Mouse (Mus musculus): ENCODE data around the gene Sdk2.

The Sdk2 gene

DNA sequence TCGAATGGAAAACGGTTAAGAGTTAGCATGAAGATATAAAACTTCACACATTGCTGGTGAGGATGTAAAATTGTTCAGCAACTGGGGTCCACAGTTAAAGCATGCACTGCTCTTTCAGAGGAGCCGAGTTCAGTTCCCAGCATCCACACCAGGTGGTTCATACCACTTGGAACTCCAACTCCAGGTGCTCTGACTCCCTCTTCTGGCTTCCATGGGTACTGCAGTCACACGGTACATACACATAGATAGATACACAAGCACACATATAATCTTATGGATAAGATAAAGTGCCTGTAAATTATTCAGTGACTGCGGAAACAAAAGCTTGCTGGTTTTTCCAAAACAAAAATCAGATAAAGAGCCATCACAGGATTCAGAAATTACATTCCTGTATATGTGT lies 19.9 kb downstream of the Sdk2 start:
- DNase-seq (ENCODE audit: low spot score), result no peak

DNA sequence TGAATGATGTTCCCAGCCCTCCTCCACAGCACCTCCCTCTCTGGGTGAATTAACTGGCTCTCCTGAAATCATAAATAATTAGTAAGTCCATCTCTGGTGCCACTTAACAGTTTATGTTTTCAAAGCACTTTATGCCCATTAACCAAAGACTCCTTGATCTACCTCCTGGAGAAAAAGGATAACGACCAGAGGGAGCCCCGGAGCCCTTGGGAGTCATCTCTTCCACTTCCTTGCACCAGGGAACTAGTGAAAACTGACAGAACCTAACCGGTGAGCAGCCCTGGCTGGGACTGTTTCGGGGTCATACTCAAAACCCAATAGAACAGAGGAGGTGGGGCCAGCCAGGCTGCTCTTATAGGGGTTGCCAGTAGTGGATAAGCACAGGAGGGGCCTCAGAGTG lies 22.5 kb downstream of the Sdk2 start:
- DNase-seq (ENCODE audit: low spot score), result no peak

DNA sequence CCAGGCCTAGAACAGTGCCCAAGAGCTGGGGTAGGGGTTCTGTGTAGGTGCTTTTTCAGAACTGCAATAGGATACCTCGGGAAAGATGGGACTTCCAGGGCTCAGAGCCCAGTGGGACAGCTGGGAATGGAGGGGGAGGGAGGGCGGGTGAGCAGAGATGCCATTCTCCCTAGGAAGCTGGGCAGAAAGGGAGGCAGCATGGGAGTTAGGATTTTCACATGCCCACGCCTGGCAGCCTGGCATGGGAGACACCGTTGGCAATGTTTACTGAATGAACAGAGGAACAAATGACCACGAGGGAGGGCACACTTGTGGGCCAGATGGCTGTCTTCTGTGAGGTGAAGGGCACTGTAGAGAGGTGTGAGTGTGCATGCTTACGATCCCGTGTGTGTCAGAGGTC lies 23.3 kb downstream of the Sdk2 start:
- no peak for DNase-seq (ENCODE audit: low spot score)

GRCm38 (mm10) chr11:114040391-114041035 lies 26.3 kb downstream of the Sdk2 start:
- no peak for DNase-seq (ENCODE audit: low spot score)

DNA sequence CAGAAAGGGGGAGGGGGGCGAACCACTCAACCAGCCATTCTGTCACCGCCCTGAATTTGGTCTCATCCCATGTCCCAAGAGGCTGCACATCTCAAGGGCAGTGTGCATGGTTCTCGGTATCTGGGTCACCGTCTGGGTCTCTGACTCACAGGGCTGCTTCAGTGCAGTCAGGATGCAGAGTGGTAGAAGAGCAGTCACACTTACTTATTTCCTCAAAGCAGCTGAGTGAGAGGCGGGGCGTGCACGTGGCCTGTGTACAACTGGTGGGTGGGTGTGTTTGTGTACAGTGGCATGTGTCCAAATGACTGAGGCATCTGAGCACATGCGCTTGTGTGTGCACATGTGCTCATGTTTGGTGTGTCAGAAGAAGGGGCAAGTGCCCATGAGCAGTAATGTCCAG lies 28.8 kb downstream of the Sdk2 start:
- DNase-seq (ENCODE audit: low spot score), result peak; percentile 11

DNA sequence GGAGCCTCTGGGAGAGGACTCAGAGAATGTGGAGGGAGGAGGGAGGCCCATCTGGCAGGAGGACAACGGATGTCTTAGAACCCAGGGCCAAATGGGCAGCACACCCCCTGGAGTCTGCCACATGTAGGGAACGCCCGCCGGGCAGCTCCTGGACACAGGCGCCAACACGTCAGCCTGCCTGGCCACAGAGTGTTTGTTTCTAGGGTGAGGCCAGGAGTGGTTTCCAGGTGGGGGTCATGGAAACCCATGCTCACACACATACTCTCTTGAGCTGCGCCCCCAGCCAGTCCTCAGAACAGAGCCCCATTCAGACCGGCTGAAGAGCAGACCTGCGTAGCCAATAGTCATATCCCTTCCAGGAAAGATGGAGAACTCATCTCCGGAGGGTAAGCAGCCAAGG lies 35.4 kb downstream of the Sdk2 start:
- no peak for DNase-seq (ENCODE audit: low spot score)

DNA sequence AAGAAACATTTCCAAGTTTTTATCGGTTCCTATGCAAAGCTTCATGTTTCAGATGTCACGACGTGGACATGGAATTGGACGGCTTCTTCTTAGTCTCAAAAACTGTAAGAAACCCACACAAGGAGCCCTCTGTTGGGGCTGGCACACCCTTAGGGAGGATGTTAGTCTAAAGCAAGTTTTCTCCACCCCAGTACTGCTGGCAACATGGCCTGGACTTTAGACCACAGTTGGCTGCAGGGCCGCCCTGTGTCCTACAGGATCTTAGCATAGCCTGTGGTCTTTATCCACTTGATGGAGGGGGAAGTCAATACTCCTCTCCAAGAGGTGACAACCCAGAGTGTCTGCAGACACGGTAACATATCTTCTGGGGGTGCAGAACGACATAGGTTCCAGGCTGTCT lies 36.6 kb downstream of the Sdk2 start:
- DNase-seq (ENCODE audit: low spot score), result no peak

GRCm38 (mm10) chr11:114028512-114028911 lies 38.3 kb downstream of the Sdk2 start:
- DNase-seq (ENCODE audit: low spot score), result peak; percentile 33

DNA sequence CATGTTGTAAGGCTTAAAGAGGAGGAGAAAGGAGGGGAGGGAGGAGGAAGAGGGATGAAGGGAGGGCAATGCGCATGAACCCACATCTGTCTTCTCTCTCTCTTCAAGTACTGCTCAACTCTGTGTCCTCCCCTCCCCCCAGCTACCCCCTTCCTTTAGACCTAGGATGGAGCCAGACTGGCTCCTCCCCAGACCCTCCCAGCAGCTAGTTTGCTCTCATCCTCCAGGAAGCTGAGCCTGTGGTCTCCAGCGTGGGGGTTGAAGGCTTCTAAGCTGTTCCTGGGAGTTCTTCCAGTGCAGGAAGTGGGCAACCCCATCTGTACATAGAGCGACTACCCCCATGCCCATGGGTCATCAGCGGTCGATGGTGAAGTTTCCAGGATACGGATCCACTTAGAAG lies 38.8 kb downstream of the Sdk2 start:
- DNase-seq (ENCODE audit: low spot score), result no peak

- no peak for DNase-seq (ENCODE audit: low spot score)
Measured at GRCm38 (mm10) chr11:114025056-114025455, 41.8 kb downstream of the Sdk2 start.

DNA sequence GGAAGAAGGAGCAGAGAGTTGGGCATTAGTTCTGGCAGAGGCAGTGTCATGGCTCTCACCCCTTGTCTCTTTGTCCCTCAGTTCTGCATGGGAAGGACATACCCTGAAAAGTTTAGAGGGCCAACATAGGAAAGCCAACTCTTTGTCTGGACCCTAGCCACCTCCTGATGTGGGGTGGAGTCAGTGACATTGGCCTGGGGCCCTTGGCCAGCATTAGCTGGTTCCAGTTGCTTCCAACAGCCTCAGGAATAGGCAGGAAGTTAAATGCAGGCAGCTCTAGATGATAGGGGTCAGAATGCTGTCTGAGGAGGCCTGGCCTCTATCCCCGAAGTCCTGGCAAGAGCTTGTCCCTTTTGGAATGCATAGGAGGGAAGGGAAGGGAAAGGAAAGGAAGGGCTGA lies 42.9 kb downstream of the Sdk2 start:
- DNase-seq (ENCODE audit: low spot score), result no peak

- no peak for DNase-seq (ENCODE audit: low spot score)
Measured at GRCm38 (mm10) chr11:114022166-114022565, 44.7 kb downstream of the Sdk2 start.

GRCm38 (mm10) chr11:114019087-114019486 lies 47.8 kb downstream of the Sdk2 start:
- DNase-seq (ENCODE audit: low spot score), result no peak

GRCm38 (mm10) chr11:114016889-114017392 lies 49.9 kb downstream of the Sdk2 start:
- DNase-seq (ENCODE audit: low spot score), result no peak

DNA sequence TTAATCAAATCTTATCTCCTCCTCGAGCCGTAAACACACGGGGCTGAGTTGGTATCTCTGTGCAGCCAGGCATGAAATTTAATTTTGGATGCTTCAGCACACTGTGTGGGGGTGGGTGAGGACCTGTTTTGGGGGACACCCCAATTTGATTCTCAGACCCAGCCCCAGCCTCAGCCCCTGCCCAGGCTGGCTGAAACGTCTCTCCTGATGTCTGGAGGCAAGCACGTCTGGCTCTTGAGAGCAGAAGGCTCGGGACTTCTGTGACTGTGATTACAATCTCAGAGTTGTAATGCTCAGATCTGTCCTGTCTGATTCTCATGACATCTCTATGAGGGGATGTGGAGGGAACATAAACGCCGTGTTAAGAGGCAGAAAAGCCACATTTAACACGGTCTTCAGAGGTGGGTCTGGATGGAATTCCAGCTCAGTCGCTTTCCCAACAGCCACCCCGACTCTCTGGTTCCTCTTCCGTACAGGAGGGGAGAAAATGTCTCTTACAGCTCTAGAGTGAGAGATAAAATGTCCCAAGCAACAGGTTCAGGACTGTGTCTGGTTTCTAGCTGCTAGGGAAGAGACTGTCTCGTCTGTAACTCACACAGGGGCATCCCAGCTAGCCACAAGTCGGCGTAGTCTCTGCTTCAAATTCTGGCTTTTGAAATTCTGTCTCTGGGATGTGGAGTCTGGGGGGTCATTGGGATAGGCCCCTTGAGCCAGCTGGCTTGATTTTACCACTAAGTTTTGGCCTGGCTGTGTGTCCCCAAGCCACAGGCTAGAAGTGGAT lies 50.5 kb downstream of the Sdk2 start:
- DNase-seq (ENCODE audit: low spot score), result no peak

- DNase-seq (ENCODE audit: low spot score), result no peak
Measured at GRCm38 (mm10) chr11:114011523-114011922, 55.3 kb downstream of the Sdk2 start.

- no peak for DNase-seq (ENCODE audit: low spot score)
Measured at GRCm38 (mm10) chr11:114005879-114006278, 61.0 kb downstream of the Sdk2 start.

- DNase-seq (ENCODE audit: low spot score), result no peak
Measured at GRCm38 (mm10) chr11:114004651-114005050, 62.2 kb downstream of the Sdk2 start.

DNA sequence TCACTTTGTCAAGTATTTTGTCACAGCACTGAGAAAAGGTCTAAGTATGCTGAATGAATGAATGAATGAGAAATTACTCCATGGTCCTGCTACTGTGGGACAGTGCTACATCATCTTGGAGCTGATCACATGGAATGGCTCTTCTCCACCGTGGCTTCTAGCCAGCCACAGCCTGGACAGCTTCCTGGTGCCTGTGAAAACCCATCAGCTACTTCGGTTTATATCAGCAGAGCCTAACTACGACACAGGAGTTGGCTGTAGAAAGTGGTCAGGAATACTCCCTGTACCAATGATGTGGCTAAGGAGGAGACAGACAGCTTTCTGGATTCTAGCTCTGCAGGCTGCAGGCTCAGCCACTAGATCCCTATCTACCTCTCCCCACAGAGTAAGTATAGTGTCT lies 63.7 kb downstream of the Sdk2 start:
- peak; percentile 37 for DNase-seq (ENCODE audit: low spot score)

- no peak for DNase-seq (ENCODE audit: low spot score)
Measured at GRCm38 (mm10) chr11:114000051-114000450, 66.8 kb downstream of the Sdk2 start.

DNA sequence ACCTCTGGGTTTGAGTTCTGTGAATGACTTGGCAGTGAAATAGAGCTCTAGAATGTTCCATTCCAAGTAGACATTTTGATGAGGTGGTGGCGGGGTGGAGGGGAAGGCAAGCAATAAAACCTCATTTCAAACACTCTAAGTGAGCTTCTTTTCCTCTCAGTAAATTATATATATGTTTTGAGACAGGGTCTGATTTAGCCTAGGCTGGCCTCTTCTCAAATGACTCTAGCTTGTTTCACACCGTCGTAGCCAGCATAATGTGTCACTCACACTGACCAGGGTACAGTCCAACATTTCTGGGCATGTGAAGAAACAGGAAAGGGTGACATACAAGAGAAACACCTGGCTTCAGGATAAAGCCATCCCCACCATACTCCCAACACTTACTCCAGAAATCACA lies 68.1 kb downstream of the Sdk2 start:
- DNase-seq (ENCODE audit: low spot score), result no peak

DNA sequence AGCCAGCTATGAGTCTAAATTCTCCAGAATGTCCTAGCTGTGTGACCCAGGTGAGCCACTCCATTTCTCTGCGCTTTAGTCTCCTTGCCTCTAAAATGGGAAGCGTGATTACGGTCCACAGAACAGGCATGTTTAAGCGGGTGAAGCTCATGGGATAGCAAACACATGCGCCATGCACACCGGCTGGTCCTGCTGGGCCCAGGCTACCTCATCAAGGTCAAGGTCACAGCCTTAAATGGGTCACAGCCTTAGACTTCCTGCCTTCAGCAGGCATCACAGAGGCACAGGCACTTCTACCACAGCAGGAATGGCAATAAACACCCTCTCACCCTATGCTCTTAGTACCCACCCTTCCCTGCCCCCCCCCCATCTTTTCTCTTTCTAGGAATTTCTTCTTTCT lies 72.9 kb downstream of the Sdk2 start:
- DNase-seq (ENCODE audit: low spot score), result no peak

GRCm38 (mm10) chr11:113992894-113993293 lies 74.0 kb downstream of the Sdk2 start:
- no peak for DNase-seq (ENCODE audit: low spot score)

- DNase-seq (ENCODE audit: low spot score), result no peak
Measured at GRCm38 (mm10) chr11:113991886-113992285, 75.0 kb downstream of the Sdk2 start.

Measured in lung, postnatal 25 days (tissue).